Mouse (Mus musculus) ZHBTc4 (cell line): ENCODE measurements at regions not wholly inside any gene's neighbourhood (a gene's known extent, or its start where the extent isn't known, plus 50 kb on each side); places are given as distances from the start of the nearest gene placed in this dataset.
"Not testable (repeated sequence)": the region's sequence is repeated elsewhere in the genome, so short reads cannot be mapped to it uniquely, and the experiment has no call there.

Experiments
- DNase-seq: peaks from one replicate; pipeline ENCODE4 v3.0.0-alpha.2; 2011; ENCODE audit warnings: low read depth, low spot score

DNA sequence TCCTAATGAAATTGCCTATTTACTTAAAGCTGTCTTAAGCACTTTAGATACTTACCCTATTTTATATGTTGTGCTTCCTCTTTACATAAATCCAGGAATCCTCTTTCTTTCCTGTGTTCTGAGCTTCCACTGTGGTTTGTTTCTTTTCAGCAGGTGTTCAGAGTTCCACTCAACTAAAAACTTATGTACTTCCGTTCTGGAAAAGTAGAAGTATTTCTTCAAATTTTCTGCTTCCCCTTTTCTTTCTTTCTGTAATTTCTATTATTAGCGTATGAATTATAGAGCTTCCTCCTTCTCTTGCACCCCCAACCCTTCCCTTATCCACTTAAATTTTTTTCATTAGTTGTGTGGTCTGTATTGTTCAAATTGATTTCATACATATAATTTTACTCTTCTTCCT, 165.8 kb upstream of the Nudt12 start:
- no peak for DNase-seq

DNA sequence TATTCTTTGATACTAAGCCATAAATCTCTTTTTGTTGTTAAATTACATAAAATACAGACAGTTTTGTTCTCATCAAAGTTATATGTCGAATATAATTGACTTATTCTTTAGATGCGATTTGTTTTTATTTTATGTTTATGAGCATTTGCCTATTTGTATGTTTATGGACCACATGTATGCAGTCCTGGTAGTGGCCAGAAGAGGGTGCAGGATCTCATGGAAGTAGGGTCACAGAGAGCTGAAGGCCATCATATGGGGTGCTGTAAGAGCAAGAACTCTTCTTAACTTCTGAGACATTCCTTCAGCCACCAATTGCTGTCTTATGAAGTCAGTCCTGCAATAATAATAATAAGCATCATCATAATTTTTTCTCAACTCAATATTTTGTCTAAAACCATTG, 143.2 kb upstream of the Nudt12 start:
- DNase-seq, result peak; percentile 10

DNA sequence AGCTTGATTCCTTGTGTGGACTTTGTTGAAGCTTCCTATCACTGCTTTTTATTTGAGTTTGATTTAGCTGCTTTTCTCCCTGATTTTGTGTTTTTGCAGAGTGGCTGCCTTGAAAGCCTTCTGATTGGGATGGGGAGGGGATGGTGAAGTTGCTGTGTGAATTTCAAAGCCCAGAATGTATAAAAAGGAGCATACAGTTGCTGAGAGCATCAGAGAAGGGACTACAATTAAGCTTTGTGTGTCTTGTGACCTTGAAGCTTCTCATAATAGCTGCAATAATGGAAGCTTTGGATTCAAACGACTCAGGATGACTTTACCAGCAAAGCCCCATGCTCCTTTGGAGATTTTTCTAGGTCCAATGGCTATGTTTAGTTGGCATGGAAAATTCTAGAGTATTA, 130.6 kb upstream of the Nudt12 start:
- DNase-seq, result no peak

DNA sequence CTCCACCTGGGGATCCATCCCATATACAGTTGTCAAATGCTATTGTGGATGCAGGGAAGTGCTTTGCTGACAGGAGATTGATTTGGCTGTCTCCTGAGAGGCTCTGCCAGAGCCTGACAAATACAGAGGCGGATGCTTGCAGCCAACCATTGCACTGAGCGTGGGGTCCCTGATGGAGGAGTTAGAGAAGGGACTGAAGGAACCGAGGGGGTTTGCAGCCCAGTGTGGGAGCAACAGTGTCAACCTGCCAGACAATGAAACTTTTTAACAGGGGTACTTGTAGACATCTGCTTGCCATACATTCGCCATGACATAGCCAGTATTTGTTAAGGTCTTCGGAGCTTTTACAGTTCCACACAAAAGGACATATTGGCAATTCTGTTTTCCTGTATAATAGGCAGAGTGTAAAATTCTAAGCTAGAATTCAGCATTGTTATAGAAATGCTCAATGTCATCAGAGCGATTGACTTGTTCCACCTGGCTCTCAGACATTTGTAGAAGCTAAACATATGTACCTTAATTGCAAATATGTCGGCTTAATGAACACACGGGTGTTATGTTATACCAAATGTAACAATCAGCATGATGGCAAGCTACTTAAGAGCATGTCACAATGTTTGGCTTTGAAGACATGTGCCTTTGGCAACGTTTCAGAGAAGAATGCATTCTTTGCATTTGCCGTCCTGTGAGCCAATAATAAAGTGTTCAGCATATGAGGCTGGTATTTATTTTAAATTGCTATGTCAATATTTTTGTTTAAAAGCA, 130.0 kb upstream of the Nudt12 start:
- DNase-seq, result no peak

DNA sequence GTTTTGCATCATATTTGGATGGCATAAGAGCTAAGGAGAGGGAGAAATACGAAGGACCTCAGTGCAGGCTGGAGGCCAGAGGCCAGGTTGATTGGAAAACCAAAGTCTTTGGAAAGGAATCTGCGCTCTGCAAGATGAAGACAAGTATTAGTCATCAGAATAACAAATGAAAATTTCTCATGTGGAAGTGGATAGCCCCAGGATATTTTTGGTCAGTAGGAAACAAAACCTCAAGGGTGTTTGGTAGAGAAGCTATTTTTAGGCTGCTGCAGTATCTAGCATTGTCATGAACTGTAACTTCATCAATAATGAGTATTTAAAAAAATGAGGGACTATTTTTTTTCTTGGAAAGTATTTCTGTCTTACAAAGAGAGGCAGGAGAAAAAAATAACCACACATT, 125.6 kb upstream of the Nudt12 start:
- DNase-seq, result no peak

DNA sequence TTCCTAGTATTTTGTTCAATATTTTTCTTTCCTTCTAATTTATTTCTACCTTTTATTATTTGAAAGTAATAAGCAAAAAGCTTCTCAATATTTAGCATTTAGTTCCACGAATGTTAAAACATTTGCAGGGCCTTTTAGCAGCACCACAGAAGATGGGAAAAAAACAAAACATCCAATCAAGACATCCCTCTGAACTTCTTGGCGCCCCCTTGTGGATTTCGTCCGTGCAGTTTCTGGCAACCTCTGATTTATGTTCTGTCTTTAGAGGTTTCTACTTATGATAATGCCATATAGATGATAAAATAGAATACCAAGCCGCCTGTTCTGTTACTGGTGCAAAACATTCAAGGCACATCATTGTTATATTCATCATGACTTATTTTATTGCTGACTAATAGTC, 86.2 kb upstream of the Nudt12 start:
- peak; percentile 47 for DNase-seq

DNA sequence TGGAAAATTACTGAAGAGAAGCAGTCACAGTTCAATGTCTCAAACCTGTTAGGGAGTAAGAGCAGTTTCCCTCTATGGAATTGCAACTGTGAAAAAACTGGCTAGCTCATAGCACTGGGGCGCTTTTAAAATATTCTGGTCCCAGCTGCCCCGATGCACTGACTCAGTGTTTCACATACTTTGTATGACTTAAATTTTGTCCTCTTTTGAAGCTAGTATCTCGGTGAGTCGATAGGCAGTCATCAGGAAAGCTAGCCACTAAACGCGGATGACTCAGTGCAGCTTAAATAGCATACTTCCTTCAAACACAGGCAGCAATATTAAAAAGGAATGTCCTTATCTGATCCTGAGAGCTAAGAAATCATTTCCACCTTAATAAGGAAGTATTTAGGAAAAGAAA, 63.7 kb upstream of the Nudt12 start:
- DNase-seq, result not testable (repeated sequence)

DNA sequence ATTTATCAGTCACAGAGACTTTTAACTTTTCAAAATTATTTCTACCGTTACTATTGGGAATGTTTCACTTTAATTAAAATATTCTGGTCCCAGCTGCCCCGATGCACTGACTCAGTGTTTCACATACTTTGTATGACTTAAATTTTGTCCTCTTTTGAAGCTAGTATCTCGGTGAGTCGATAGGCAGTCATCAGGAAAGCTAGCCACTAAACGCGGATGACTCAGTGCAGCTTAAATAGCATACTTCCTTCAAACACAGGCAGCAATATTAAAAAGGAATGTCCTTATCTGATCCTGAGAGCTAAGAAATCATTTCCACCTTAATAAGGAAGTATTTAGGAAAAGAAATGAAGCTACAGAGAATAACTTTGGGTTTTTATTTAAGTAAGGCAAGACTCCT, 63.2 kb upstream of the Nudt12 start:
- DNase-seq, result not testable (repeated sequence)
